Mouse (Mus musculus) urinary bladder, postnatal 36 days (tissue): ENCODE results near the gene Rab14.

Experiments used
- DNase-seq, 2 experiments: peaks; one replicate each; pipeline ENCODE4 v3.0.0; 2022; ENCODE audit warnings: low spot score in 2 of 2, mixed read lengths in 1 of 2

The Rab14 gene

DNA sequence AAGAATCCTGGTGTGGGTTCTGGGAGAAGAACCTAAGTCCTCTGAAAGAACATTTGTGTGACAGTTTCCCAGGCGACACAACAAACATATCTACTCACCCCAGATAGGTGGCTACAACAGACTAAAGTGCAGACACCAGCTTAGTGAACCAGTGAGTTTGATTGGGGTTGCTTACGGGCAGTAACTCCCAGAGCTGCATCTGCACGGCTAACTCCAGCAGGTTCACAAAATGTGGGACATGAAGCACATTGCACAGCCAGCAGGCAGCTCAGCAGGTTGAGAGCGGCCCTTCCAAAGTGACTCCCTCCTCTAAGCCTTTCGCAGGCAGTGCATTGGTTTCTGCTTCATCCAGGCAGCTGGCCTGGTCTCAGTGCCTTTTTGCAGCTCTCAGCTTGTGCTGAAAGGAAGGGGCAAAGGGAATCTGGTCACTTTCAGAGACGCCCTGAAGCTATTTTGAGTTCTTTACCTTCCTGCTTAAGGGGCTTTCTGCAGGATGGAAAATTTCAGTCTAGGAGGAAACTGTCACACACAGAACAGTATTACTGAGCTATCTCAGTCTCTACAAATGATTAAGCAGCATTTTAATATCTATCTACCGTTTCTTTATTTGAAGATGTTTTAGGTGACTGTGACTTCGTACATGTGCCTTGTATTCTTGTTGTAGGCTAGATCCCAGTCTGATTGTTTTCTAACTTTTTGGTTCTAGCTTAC lies 46.9 kb downstream of the Rab14 start:
- DNase-seq = no peak

DNA sequence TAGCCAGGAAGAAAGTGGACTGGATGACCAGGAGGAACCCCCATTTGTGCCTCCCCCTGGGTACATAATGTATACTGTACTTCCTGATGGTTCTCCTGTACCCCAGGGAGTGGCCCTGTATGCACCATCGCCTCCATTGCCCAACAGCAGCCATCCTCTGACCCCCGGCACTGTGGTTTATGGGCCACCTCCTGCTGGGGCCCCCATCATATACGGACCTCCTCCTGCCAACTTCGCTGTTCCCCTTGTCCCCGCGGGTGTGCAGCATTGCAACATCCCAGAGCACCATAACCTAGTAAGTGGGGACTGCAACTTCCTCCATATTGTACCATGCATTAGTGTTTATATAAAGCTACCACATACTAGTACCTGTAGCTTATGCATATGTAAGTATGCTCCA lies 47.7 kb downstream of the Rab14 start:
- no peak for DNase-seq

DNA sequence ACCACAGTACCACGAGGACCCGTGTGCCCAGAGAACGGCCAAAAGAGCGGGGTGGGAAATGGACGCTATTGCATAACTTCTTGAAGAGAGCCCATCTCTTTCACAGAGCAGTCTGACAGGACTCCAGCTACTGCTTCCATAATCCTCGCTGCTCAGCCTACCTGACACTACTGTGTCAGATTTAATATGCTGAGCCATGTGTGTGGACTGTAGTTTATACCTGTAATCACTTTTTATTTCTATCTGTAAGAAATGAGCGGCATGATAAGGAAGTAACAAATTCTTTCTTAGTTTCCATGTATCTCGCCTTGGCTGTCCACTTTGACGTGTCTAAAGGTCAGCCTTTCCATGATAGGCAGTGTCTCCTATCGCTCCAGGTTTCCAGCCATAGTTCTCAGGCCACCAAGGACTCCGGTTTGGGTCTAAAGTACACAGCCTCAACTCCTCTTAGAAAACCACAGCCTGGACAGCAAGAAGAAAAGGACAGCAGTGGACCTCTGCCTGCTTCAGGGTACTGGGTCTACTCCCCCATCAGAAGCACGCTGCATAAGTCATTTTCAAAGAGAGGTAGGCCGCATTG lies 49.5 kb downstream of the Rab14 start:
- no peak for DNase-seq

DNA sequence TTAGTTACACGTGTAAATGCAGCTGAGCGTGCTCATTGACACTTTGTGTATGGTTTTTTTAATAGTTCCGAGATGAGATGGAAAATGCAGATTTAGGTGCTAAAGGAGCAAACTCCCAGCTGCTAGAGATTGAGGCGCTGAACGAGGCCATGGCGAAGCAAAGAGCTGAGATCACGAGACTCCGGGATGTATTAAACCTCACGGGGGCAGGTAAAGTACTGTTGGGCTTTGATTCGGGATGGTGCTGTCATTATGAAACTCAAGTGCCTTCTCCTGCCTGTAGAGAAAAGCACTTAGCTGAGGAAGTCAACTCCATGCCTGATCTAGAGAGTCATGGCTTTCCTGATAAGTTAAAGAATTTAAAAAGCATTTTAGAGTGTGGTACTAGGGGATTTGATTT lies 52.1 kb downstream of the Rab14 start:
- DNase-seq = no peak

DNA sequence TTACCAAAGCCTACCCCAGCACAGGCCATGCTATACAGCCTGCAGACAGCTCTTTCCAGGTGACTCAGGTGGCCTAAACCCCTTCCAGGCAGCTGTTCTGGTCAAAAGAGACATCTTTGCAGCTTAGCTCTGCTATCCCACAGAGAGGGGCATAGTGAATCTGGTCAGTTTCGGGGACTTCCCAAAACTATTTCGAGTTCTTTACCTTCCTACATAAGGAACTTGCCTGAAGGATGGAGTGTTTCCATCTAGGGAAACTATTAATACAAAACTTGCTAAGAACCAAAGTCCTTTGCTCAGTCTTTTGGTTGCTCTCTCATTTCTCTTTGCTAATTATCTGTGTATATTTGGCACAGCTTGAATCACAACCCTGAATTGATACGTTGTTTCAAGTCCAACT lies 59.2 kb downstream of the Rab14 start:
- no peak for DNase-seq

DNA sequence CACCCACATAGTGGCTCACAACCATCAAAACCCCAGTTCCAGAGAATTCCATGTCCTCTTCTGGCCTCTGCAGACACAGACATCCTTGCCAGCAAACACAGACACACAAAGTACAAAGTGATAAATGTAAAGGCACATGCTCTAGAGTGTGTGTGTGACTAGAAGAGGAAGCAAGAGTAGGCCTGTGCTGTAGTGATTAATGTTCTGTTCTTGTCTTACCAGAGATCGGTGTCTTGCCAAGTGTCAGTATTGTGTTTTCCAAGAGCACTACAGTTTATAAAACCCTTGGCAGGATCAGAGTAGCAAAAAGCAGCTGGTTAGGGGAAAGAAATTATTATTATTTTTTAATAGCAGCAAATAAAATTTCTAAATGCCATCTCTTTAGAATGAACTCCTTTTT lies 62.3 kb downstream of the Rab14 start:
- DNase-seq = no peak

DNA sequence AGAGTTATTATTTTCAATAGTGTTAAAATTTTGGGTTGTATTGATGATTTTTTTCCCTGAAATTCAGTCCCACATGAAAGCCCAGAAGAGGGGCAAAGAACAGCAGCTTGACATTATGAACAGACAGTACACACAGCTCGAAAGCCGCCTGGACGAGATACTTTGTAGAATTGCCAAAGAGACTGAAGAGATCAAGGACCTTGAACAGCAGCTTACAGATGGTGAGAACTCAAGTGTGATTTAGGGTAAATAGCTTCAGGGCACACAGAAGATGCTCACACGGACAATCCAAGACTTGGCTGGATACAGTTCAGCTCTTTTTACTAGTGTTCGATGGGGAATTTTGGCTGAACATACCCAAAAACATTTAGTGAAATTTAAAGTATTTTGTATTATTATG lies 67.0 kb downstream of the Rab14 start:
- DNase-seq = no peak

DNA sequence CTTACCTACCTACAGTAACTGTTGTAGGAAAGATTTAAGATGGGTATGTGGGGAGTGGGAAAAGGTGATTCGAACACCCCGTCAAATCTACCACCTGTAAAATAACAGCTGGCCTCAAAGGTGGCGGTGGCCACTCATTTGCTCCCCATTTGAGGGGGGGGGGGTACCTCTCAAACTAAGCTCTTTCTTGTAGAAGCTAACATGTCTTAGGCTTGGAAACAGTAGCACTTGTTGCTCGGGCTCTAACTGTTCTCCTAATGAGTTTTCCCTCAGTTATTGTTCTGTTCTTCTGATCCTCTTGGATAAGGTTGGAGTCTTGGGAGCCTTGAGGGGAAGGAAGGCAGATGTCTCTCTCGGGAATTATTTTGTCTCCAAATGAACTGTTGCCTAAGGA lies 68.3 kb downstream of the Rab14 start:
- DNase-seq = no peak

DNA sequence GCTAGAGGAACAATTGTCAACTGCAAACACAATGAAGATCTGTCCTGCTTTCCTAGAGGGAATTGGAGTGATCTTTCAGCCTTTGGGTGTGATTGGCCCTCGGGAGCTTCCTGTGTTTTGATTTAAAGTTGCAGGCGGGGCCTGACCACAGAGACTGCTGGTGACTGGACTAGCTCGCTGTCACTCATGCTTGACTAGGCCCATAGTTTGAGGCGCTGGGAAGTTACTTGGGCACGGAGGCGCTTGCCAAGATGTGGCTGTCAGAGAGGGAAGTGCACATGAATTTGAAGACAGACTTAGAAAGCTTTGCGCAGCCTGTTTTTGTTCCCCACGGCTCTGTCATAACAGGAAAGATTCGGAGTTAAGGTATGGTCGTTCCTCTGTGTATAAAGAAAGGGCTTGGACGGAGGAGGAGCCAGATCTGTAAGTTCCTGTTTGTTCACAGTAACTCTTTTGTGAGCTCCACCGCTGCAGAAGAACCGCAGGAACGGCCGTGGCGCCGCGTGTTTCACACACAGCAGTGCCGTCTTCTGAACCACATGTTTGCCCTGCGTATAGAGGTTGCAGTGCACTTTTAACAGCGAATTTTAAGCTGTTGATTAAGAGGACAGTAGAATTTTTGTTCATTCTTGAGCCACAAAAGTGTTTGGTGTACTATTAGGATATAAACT lies 68.8 kb downstream of the Rab14 start:
- peak; percentile 96 to 97 for DNase-seq

DNA sequence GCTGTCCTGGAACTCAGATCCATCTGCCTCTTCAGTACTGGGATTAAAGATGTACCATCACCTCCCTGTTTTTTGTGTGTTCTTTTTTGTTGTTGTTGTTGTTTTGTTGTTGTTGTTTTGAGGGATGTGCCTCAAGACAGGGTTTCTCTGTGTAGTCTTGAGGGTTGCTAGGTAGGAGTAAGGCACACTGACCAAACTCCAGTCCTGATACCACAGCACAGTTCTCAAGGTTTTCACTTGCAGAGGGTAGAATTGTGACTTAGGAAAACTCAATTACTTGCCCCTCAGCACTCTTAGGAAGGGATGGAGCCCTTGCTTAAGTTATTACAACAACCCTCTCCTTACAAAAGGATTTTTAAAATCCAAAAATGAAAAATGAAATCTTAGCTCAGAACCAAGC lies 69.4 kb downstream of the Rab14 start:
- DNase-seq = no peak
